ENCODE assay signal across 9 mouse cellular contexts in genomic region chr9:57523754-57524153, GRCm38 (mm10). TPM values are rescaled to one million over a fixed set of nuclear protein-coding genes. Genes with fewer than 3 reads are reported as not detected.
DNase-seq lines count a peak whose midpoint lies in the region; ATAC-seq lines count a peak whose summit lies in the region.
"Had no signal": no experiment of that assay in that cellular context is flagged by ENCODE, and none has a peak within 500 bp of the region (broad histone marks: within the 10 kb centered on the region; RNA-seq: fewer than 3 reads in every experiment).

No protein-coding gene starts in this region.

- ATAC-seq in neutrophil, adult 5-6 weeks (ENCODE audit: extremely low read depth, insufficient number of reproducible peaks, low FRiP score, poor library complexity, severe bottlenecking): peak; percentile 50; the same call in 1 of the 2 replicates

- intact Hi-C loops in heart, postnatal 10 days (cut with DNase I): loop anchor here (5.0 to 10.0 kb wide), 2 partner anchors 134 to 241 kb away; partner anchors contain the start of gene Clk3

- DNase-seq in heart, adult 11 months: peak; percentile 75
- DNase-seq in heart, postnatal 10 days: no peak
- peak; percentile 63 for DNase-seq in lung, postnatal 25 days (ENCODE audit: low spot score)
- DNase-seq in lung, postnatal 14 days: no peak
- DNase-seq in c-Kit-positive CD71-positive TER-119-positive erythroid progenitor cells, embryonic 14.5 days (ENCODE audit: low spot score): peak; percentile 65
- DNase-seq in cerebellum, postnatal 36 days: no peak
- no peak for DNase-seq in adrenal gland, postnatal 10 days
- DNase-seq: right cerebral cortex, postnatal 14 days had no signal

RNA-seq across cellular contexts. Expression of gene Cox5a, which starts 2.7 kb away (rescaled TPM):
- total RNA-seq in heart, postnatal 10 days (2021): 1,000 to 10,000 TPM; 2,186 to 2,217 TPM
- 31.7 and 34.9 TPM in 2 replicates for total RNA-seq in neutrophil, adult 5-6 weeks (2017)
- total RNA-seq in adrenal gland, postnatal 10 days (2021): 1,000 to 10,000 TPM; 1,277 to 1,442 TPM

RNA-seq across cellular contexts. Expression of gene Fam219b, which starts 13.6 kb away (rescaled TPM):
- 1 to 10 TPM; 8.0 to 9.1 TPM for total RNA-seq in heart, postnatal 10 days (2021)
- total RNA-seq in neutrophil, adult 5-6 weeks (2017): 13.8 and 15.0 TPM in 2 replicates
- 10 to 100 TPM; 19.6 to 23.4 TPM for total RNA-seq in adrenal gland, postnatal 10 days (2021)

RNA-seq across cellular contexts. Expression of gene Rpp25, which starts 19.9 kb away (rescaled TPM):
- total RNA-seq in heart, postnatal 10 days (2021): 1 to 10 TPM; 3.4 to 5.7 TPM
- not detected in 2 replicates for total RNA-seq in neutrophil, adult 5-6 weeks (2017)
- total RNA-seq in adrenal gland, postnatal 10 days (2021): 1 to 10 TPM; 1.8 to 3.6 TPM

RNA-seq across cellular contexts. Expression of gene Mpi, which starts 28.8 kb away (rescaled TPM):
- 100 to 1,000 TPM; 129 to 131 TPM for total RNA-seq in heart, postnatal 10 days (2021)
- total RNA-seq in neutrophil, adult 5-6 weeks (2017): 8.1 and 11.9 TPM in 2 replicates
- 10 to 100 TPM; 31.1 to 47.1 TPM for total RNA-seq in adrenal gland, postnatal 10 days (2021)

RNA-seq across cellular contexts. Expression of gene Scamp2, which starts 37.0 kb away (rescaled TPM):
- total RNA-seq in heart, postnatal 10 days (2021): 10 to 100 TPM; 34.3 to 35.4 TPM
- total RNA-seq in neutrophil, adult 5-6 weeks (2017): 28.9 and 34.9 TPM in 2 replicates
- total RNA-seq in adrenal gland, postnatal 10 days (2021): 10 to 100 TPM; 42.9 to 48.5 TPM

Comparison
In these comparisons a context has a peak if more than half of its experiments do, and no peak if none do; other contexts are left out.
1. DNase-seq: peak in heart, adult 11 months (single experiment), lung, postnatal 25 days (single experiment) and c-Kit-positive CD71-positive TER-119-positive erythroid progenitor cells, embryonic 14.5 days (single experiment); none in heart, postnatal 10 days (0 of 2), lung, postnatal 14 days (single experiment), cerebellum, postnatal 36 days (0 of 2) and adrenal gland, postnatal 10 days (single experiment).
2. RNA of gene Cox5a, which starts 2.7 kb away (total RNA-seq): 2,186 to 2,217 TPM in heart, postnatal 10 days and 1,277 to 1,442 TPM in adrenal gland, postnatal 10 days; 31.7 to 34.9 TPM in neutrophil, adult 5-6 weeks; every median in the first group is over 10 times any median in the second.